Mouse (Mus musculus) Muller cell, postnatal 12 days (primary cell): Measurements from ENCODE around the gene Rad51d.
"Not testable (repeated sequence)": the region's sequence is repeated elsewhere in the genome, so short reads cannot be mapped to it uniquely, and the experiment has no call there.

Source experiments
- DNase-seq: peaks from one replicate; pipeline ENCODE4 v3.0.0-alpha.2; 2015; ENCODE audit errors: inconsistent ontology term

The Rad51d gene

GRCm38 (mm10) chr11:82855327-82855973, 35.0 kb downstream of the Rad51d start:
- no peak for DNase-seq

GRCm38 (mm10) chr11:82854111-82854510, 36.3 kb downstream of the Rad51d start:
- no peak for DNase-seq

GRCm38 (mm10) chr11:82852958-82853357, 37.5 kb downstream of the Rad51d start:
- DNase-seq: no peak

GRCm38 (mm10) chr11:82852540-82852939, 37.9 kb downstream of the Rad51d start:
- no peak for DNase-seq

DNA sequence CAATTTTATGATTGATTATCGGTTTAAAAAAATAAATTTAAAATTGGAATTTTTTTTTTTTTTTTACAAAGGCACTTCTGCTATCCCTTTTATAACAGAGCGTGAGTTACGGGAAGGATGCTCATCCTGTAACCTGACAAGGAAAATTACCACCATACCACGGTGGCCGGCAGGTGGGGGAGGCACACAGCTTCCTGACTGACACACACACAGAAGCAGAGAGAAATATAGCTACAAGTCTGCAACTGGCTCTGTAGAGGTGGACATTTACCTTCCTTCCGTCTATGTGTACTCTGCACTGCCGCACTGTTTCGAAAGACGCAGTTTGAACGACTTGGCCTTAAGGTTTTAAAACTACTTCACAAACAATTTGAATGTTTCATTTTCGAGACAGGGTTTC, 38.3 kb downstream of the Rad51d start:
- no peak for DNase-seq

DNA sequence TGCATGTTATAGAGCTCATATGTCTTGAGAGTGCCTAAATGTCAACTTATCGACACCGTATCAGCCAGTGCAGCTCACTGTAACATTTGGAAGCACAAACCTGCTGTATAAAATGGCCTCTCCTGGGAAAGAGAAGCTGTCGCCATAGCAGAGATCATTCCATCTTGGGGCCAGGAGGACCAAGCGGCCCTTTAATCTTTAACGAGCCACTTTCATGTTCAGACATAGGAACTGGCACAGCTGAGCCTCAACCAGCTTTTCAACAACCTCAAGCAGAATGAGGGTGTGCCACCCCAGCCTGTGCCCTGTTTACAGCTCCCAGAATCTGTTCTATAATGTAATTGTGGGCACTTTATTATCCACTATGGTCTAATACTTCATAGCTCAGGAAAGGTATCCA, 40.2 kb downstream of the Rad51d start:
- no peak for DNase-seq

- DNase-seq: peak; percentile 92
Observed at GRCm38 (mm10) chr11:82847571-82848000, 42.8 kb downstream of the Rad51d start.

DNA sequence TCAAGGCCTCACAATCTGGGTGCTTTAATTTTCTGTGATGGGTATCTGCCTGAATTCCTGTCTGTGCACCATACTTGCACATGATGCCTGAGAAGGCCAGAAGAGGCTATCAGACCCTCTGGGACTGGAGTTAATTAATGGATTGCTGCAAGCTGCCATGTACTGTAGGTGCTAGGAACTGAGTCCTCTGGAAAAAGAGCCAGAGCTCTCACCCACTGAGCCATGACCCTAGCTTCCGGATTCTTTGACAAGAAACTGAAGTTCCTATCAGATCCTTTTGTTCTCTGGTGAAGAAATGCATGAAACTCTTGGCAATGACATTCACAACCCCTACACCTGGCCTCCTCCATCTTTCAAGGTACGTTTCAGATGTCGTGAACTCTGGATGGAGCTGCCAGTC, 43.5 kb downstream of the Rad51d start:
- DNase-seq: no peak

DNA sequence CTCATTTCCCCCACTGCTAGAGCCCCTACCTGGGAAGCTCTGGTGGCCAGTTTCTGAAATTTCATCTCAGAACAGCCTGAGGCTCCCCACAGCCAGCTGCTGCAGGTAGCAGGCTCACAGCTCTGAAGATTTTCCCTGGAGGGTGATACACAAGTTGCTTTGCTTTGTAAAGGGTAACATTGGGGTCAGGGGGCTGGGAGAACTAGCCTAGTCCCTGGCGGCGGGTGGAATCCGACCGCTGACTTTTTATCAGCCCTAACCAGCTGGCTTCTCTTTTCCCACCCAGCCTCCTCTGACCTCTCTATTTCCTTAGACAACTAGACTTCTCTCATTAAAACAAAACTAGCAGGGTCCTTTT, 44.4 kb downstream of the Rad51d start:
- no peak for DNase-seq

DNA sequence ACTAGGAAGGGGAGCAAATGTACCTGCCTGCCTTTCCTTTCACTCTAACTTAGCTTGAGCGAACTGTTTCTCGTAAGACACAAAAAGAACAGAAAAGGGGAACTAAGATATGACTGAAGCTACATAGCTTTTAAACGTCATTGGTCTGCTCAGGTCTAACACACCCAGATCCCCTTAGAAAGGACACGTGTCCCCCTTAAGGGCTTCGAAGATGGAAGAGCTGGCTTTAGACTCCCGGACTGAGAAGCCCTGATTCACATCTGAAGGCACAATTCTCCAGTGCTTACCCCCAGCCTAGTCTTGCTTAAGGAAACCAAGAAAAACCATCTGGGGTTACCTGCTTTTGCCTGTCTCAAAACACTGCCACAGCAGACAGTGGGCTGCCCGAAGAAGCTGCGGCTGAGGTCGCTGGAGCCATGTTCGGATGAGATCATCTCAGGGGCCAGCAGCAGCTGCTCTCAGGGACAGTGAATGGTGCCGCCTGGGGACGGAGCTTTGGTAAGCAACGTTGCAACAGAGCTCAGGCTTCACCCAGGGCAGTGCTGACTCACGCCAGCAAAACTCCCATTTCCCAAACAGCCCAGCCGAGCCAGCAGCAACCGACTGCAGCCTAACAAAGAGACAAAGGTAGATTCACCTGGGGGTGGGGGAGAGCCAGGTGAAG, 44.9 kb downstream of the Rad51d start:
- peak; percentile 87 for DNase-seq

GRCm38 (mm10) chr11:82844771-82845414, 45.5 kb downstream of the Rad51d start:
- DNase-seq: no peak

DNA sequence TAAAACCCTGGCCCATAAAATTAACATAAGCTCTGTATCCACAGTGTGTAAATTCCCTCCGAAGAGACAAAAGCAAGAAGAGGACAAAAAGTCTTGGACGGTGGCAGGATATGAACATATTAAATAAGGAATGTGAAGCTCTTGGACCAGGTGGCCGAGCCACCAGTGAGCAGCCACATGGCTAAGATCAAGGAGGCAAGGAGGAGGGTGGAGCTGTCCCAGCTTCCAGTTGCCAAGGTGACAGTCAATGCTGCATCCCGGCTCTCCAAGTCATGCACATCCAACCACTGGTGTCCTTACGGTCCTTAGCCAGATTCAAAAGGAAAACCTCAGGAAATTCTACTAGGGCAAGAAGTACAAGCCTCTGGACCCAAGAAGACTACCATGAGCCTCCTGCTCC, 51.9 kb downstream of the Rad51d start:
- DNase-seq: peak; percentile 24

DNA sequence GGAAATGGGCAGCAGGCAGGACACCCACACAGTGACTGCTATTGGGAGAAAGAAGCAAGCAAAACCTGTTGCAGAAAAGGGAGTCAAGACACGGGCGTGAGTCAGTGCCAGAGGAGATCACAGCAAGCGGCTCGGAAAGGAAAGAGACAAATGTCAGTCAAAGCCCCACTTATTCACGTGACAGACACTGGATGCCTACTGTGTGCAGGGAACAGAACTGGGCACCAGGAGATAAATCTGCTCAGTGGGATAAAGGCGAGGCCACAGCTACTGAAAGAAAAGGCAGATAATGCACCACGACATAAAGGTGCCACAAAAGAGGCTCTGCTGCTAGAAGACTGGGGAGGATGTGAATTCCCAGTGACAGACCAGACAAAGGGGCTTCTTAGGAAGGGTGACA, 52.6 kb downstream of the Rad51d start:
- no peak for DNase-seq

DNA sequence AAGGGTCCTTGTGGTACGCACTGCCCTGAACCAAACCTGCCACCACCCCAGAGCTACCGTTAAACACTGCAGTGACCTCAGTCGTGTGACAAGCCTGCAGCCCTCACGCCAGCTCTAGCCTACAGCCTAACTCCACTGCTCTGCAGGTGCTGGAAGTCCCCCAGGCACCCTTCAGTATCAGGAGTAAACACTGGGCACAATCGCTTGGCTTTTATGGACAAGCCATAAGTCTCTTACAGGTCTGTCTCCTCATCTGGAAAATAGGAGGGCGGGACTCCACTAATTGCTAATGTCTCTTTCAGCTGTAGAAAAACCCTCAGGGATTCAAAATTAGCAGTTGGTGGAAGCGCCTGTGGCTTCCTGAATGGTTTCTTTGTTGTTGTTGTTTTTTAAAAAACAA, 53.2 kb downstream of the Rad51d start:
- DNase-seq: peak; percentile 53

GRCm38 (mm10) chr11:82835616-82836432, 54.6 kb downstream of the Rad51d start:
- DNase-seq: peak; percentile 40

GRCm38 (mm10) chr11:82834359-82834758, 56.1 kb downstream of the Rad51d start:
- not testable (repeated sequence) for DNase-seq

GRCm38 (mm10) chr11:82833929-82834328, 56.5 kb downstream of the Rad51d start:
- no peak for DNase-seq

DNA sequence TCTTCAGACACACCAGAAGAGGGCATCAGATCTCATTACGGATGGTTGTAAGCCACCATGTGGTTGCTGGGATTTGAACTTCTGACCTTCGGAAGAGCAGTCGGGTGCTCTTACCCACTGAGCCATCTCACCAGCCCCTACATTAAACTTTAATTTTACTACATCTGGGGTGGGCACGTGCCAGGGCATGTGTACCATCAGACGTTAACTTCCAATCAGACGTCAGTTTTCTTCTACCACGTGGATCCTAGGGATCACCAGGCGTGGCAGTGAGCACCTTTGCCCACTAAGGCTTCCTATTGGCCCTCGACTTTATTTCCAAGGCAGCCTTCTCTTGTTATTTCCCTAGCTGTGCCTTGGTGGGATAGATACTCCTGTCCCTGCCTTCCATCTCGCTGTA, 58.0 kb downstream of the Rad51d start:
- DNase-seq: not testable (repeated sequence)

GRCm38 (mm10) chr11:82831008-82831893, 59.2 kb downstream of the Rad51d start:
- peak; percentile 80 for DNase-seq

DNA sequence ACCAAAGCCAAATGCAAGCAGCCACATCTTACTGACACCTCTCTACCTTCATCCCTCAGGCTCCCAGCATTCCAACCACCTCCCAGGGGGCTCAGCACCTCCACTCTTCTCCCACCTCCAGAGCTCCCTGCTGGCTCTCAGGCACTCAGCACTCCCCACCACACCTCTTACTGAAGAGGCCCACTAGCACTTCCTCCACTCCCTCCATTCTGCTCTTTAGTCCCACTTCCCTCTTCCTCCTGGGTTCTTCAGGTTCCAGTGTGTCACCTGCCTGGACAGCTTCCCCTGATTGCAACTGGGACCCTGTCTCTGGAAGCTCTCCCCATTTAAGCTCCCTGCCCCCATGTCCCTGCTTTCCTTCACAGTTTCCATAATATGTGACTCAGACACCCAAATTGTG, 63.6 kb downstream of the Rad51d start:
- no peak for DNase-seq
